Mouse (Mus musculus) hindbrain, embryonic 14.5 days (tissue): ENCODE measurements around the gene Olfr1157. TPM values are rescaled to one million over a fixed set of nuclear protein-coding genes. Genes with fewer than 3 reads are reported as not detected.

Source experiments
- ATAC-seq: fragments of 200-750 bp; cut with Nextera tagmentation; 2 replicates; pipeline ENCODE4 v1.8.0; 2017; ENCODE audit warnings: moderate number of reproducible peaks, mild to moderate bottlenecking, moderate TSS enrichment, moderate library complexity; ENCODE audit not compliant: low FRiP score
- DNase-seq: peaks from one replicate; pipeline ENCODE4 v3.0.0-alpha.2; 2015; ENCODE audit warnings: low spot score
- H3K27ac ChIP-seq: fragments of 300-500 bp; sonication (generic); 2 replicates; pipeline ENCODE4 v1.5.1; 2014; ENCODE audit warnings: mild to moderate bottlenecking, moderate library complexity
- H3K27me3 ChIP-seq: fragments of 300-500 bp; sonication (generic); 2 replicates; pipeline ENCODE4 v1.6.1; 2014; ENCODE audit warnings: mild to moderate bottlenecking, low read length, mixed read lengths; ENCODE audit not compliant: control insufficient read depth, insufficient read depth
- H3K36me3 ChIP-seq: fragments of 300-500 bp; sonication (generic); replicated peaks from 2 replicates; pipeline ENCODE4 v1.6.1; 2014; ENCODE audit not compliant: control insufficient read depth, insufficient read depth
- H3K4me1 ChIP-seq: fragments of 300-500 bp; sonication (generic); replicated peaks from 2 replicates; pipeline ENCODE4 v1.6.1; 2014; ENCODE audit warnings: antibody characterized with exemption, low read length, mixed read lengths; ENCODE audit not compliant: control insufficient read depth, insufficient read depth
- H3K4me2 ChIP-seq: fragments of 300-500 bp; sonication (generic); replicated peaks from 2 replicates; pipeline ENCODE4 v1.6.1; 2014; ENCODE audit warnings: mild to moderate bottlenecking, moderate library complexity
- H3K4me3 ChIP-seq: fragments of 300-500 bp; sonication (generic); replicated peaks from 2 replicates; pipeline ENCODE4 v1.5.1; 2014; ENCODE audit warnings: mild to moderate bottlenecking, low read length
- H3K9ac ChIP-seq: fragments of 300-500 bp; sonication (generic); 2 replicates; pipeline ENCODE4 v1.6.1; 2014
- H3K9me3 ChIP-seq: fragments of 300-500 bp; sonication (generic); 2 replicates; pipeline ENCODE4 v1.6.1; 2016; ENCODE audit warnings: low read length; ENCODE audit not compliant: control insufficient read depth
- WGBS: fragments of 180-500 bp; shearing (Covaris S2); extraction: QIAGEN DNeasy Blood & Tissue Kit; methylation state at CpG from one replicate; pipeline ENCODE4 v1.1.7; 2014; 5-methylcytosine and 5-hydroxymethylcytosine counted together
- polyA plus RNA-seq: library from polyadenylated mRNA; unstranded; fragments of >200 nt; fragmentation: Nextera tagmentation; extraction: Ambion mirVana; gene quantifications from 2 replicates; pipeline ENCODE4 v1.2.1, GENCODE M21; 2014

The Olfr1157 gene
- not detected in 2 replicates for polyA plus RNA-seq

- no peak within 1 kb of the TSS for H3K4me2 ChIP-seq
- no peak within 1 kb of the TSS for H3K4me3 ChIP-seq
- no peaks in the 10 kb centered on the region for H3K9me3 ChIP-seq
- H3K9ac ChIP-seq = no peak within 1 kb of the TSS
- WGBS = 96% methylated on average over 4 of the region's 4 CpGs
- no peaks in the 10 kb centered on the region for H3K4me1 ChIP-seq
- DNase-seq = no peak
- no peaks in the 10 kb centered on the region for H3K36me3 ChIP-seq
- H3K27me3 ChIP-seq = no peaks in the 10 kb centered on the region
- H3K27ac ChIP-seq = no peak within 1 kb of the TSS
- no peak for ATAC-seq
These were observed at the start of gene Olfr1157 for GRCm38 (mm10) chr2:87968199-87968598. Olfr1157 (minus strand) TSS chr2:87968299.

- ATAC-seq (no peak), DNase-seq (no peak)
- H3K36me3 ChIP-seq = no peaks in the 10 kb centered on the region
- H3K4me1 ChIP-seq = no peaks in the 10 kb centered on the region
- no peak within 1 kb of the TSS for H3K4me3 ChIP-seq
- no peak within 1 kb of the TSS for H3K27ac ChIP-seq
- H3K4me2 ChIP-seq = no peak within 1 kb of the TSS
- H3K9me3 ChIP-seq = no peaks in the 10 kb centered on the region
- H3K9ac ChIP-seq = no peak within 1 kb of the TSS
- H3K27me3 ChIP-seq = no peaks in the 10 kb centered on the region
These were observed 39.6 kb upstream of the Olfr1157 start, which contains the start of gene Olfr1160 for GRCm38 (mm10) chr2:88007515-88008318. Olfr1160 (minus strand) TSS chr2:88008268.

GRCm38 (mm10) chr2:87989813-87990212, 21.7 kb upstream of the Olfr1157 start, which contains the start of gene Olfr1158:
Olfr1158 (plus strand) TSS chr2:87990113.
- Histone ChIP-seq H3K9me3 (no peaks in the 10 kb centered on the region), H3K4me2 (no peak within 1 kb of the TSS), H3K9ac (no peak within 1 kb of the TSS), H3K27ac (no peak within 1 kb of the TSS), H3K4me1 (no peaks in the 10 kb centered on the region), H3K36me3 (no peaks in the 10 kb centered on the region), H3K27me3 (no peaks in the 10 kb centered on the region), H3K4me3 (no peak within 1 kb of the TSS)
- ATAC-seq (no peak), DNase-seq (no peak)

GRCm38 (mm10) chr2:87974563-87974962, 6.5 kb upstream of the Olfr1157 start, which contains the start of gene Olfr74:
Olfr74 (minus strand) TSS chr2:87974663.
- Histone ChIP-seq H3K4me2 (no peak within 1 kb of the TSS), H3K36me3 (no peaks in the 10 kb centered on the region), H3K9ac (no peak within 1 kb of the TSS), H3K4me1 (no peaks in the 10 kb centered on the region), H3K27ac (no peak within 1 kb of the TSS), H3K4me3 (no peak within 1 kb of the TSS), H3K27me3 (no peaks in the 10 kb centered on the region), H3K9me3 (no peaks in the 10 kb centered on the region)
- DNase-seq (no peak), ATAC-seq (no peak)
- 78% methylated on average over 3 of the region's 3 CpGs for WGBS

DNA sequence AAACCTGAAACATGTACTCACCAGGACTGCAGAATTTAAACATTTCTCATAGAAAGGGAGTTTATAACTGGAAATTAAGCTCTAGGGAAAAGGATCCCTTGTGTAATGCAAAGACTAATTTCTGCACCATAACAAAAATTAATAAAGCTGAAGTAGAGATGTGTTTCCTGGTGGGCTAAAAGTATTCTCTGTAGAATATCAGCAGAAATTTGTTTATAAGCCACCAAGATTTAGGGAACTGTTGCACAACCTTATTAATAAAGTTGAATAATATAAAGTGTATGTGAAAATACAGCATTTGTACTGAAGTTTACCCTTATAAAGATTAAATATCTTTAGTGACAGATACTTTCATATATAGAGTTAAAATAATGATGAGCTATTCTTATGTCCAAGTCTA, 15.1 kb downstream of the Olfr1157 start, which contains the start of gene Olfr1156:
TSS of gene Olfr1156 (minus strand) at position 101 of the 400 bp plus-strand sequence.
- H3K4me3 ChIP-seq = no peak within 1 kb of the TSS
- no peak within 1 kb of the TSS for H3K4me2 ChIP-seq
- H3K9ac ChIP-seq = no peak within 1 kb of the TSS
- no peak for ATAC-seq
- no peak for DNase-seq
- H3K27ac ChIP-seq = no peak within 1 kb of the TSS
- H3K36me3 ChIP-seq = no peaks in the 10 kb centered on the region
- H3K27me3 ChIP-seq = no peaks in the 10 kb centered on the region
- no peaks in the 10 kb centered on the region for H3K4me1 ChIP-seq
- H3K9me3 ChIP-seq = no peaks in the 10 kb centered on the region

- H3K4me3 ChIP-seq = no peak within 1 kb of the TSS
- WGBS = 98% methylated on average over 1 of the region's 1 CpGs
- H3K9me3 ChIP-seq = no peaks in the 10 kb centered on the region
These were observed 23.1 kb downstream of the Olfr1157 start, which contains the start of gene Olfr1155 for GRCm38 (mm10) chr2:87945037-87945436. Olfr1155 (minus strand) TSS chr2:87945137.

More at GRCm38 (mm10) chr2:87945037-87945436, 23.1 kb downstream of the Olfr1157 start, which contains the start of gene Olfr1155:
- Histone ChIP-seq H3K27ac (no peak within 1 kb of the TSS), H3K4me1 (no peaks in the 10 kb centered on the region), H3K4me2 (no peak within 1 kb of the TSS), H3K9ac (no peak within 1 kb of the TSS), H3K27me3 (no peaks in the 10 kb centered on the region), H3K36me3 (no peaks in the 10 kb centered on the region)
- ATAC-seq = no peak
- no peak for DNase-seq

Other genes starting within 250 kb of the Olfr1157 start
- gene Olfr1138, start 228.3 kb downstream of the Olfr1157 start, polyA plus RNA-seq = not detected in 2 replicates
- not detected in 2 replicates for gene Olfr1140, start 224.5 kb downstream of the Olfr1157 start, polyA plus RNA-seq
- not detected in 2 replicates for gene Olfr1141, start 214.3 kb downstream of the Olfr1157 start, polyA plus RNA-seq
- not detected in 2 replicates for gene Olfr152, start 188.8 kb downstream of the Olfr1157 start, polyA plus RNA-seq
- gene Olfr1143, start 167.7 kb downstream of the Olfr1157 start, polyA plus RNA-seq = not detected in 2 replicates
- gene Olfr1145, start 158.5 kb downstream of the Olfr1157 start, polyA plus RNA-seq = not detected in 2 replicates
- not detected in 2 replicates for gene Olfr1148, start 137.8 kb downstream of the Olfr1157 start, polyA plus RNA-seq
- not detected in 2 replicates for gene Olfr1150-ps1, start 124.3 kb downstream of the Olfr1157 start, polyA plus RNA-seq
- not detected in 2 replicates for gene Olfr1151, start 112.4 kb downstream of the Olfr1157 start, polyA plus RNA-seq
- gene Olfr1152, start 101.8 kb downstream of the Olfr1157 start, polyA plus RNA-seq = not detected in 2 replicates
- not detected in 2 replicates for gene Olfr1153, start 73.3 kb downstream of the Olfr1157 start, polyA plus RNA-seq
- not detected in 2 replicates for gene Olfr1154, start 63.1 kb downstream of the Olfr1157 start, polyA plus RNA-seq
- not detected in 2 replicates for gene Olfr1155, start 23.2 kb downstream of the Olfr1157 start, polyA plus RNA-seq
- gene Olfr1156, start 15.2 kb downstream of the Olfr1157 start, polyA plus RNA-seq = not detected in 2 replicates
- not detected in 2 replicates for gene Olfr74, start 6.4 kb upstream of the Olfr1157 start, polyA plus RNA-seq
- gene Olfr1158, start 21.8 kb upstream of the Olfr1157 start, polyA plus RNA-seq = not detected in 2 replicates
- gene Olfr1160, start 40.0 kb upstream of the Olfr1157 start, polyA plus RNA-seq = not detected in 2 replicates
- gene Olfr1161, start 54.5 kb upstream of the Olfr1157 start, polyA plus RNA-seq = not detected in 2 replicates
- gene Olfr73, start 69.4 kb upstream of the Olfr1157 start, polyA plus RNA-seq = not detected in 2 replicates
- gene Olfr1162, start 82.8 kb upstream of the Olfr1157 start, polyA plus RNA-seq = not detected in 2 replicates
- gene Olfr1163, start 103.5 kb upstream of the Olfr1157 start, polyA plus RNA-seq = not detected in 2 replicates
- gene Olfr1164, start 125.7 kb upstream of the Olfr1157 start, polyA plus RNA-seq = not detected in 2 replicates
- not detected in 2 replicates for gene Olfr1166, start 160.0 kb upstream of the Olfr1157 start, polyA plus RNA-seq
- gene Olfr1167, start 186.9 kb upstream of the Olfr1157 start, polyA plus RNA-seq = not detected in 2 replicates
- not detected in 2 replicates for gene Olfr1168, start 213.6 kb upstream of the Olfr1157 start, polyA plus RNA-seq